Mouse (Mus musculus): ENCODE data around the gene Zdhhc3. TPM values are rescaled to one million over a fixed set of nuclear protein-coding genes. Genes with fewer than 3 reads are reported as not detected.
A peak's percentile ranks its signal among the peaks of the same experiment; 100 is the strongest.

Zdhhc3 gene
- polyA plus RNA-seq, 1 experiment, result 72.9 TPM

GRCm38 (mm10) chr9:123079149-123079548 is 33.9 kb downstream of the Zdhhc3 start:
- Histone ChIP-seq H3K27ac (ENCODE audit: insufficient read depth, low read length) (no peak overlapping the region), H3K4me3 (ENCODE audit: extremely low read depth, insufficient read depth, insufficient read length) (no peak overlapping the region), H3K4me1 (ENCODE audit: control insufficient read depth, insufficient read depth, insufficient read length) (no peaks in the 10 kb centered on the region), H3K27me3 (ENCODE audit: control insufficient read depth, insufficient read depth, low read length) (no peaks in the 10 kb centered on the region), H3K36me3 (ENCODE audit: control insufficient read depth, insufficient read depth, low read length) (peaks cover 28% of the 10 kb centered on the region)
- TF ChIP-seq CTCF (IDR thresholded peaks at IDR 0.05; ENCODE audit: extremely low read depth, insufficient read depth, insufficient read length, insufficient replicate concordance), result no peak
- no peak for TF ChIP-seq POLR2A (IDR thresholded peaks at IDR 0.05; ENCODE audit: low read depth, low read length)
- no peak for DNase-seq (ENCODE audit: low read depth in 1 of 2, low spot score in 2 of 2)
- 81% methylated on average over 5 of the region's 5 CpGs for WGBS

- WGBS, result 45% methylated on average over 3 of the region's 3 CpGs
- H3K27ac ChIP-seq (ENCODE audit: insufficient read depth, low read length), result no peak overlapping the region
- H3K36me3 ChIP-seq (ENCODE audit: control insufficient read depth, insufficient read depth, low read length), result no peaks in the 10 kb centered on the region
- DNase-seq (ENCODE audit: low read depth in 1 of 2, low spot score in 2 of 2), result no peak
- H3K4me3 ChIP-seq (ENCODE audit: extremely low read depth, insufficient read depth, insufficient read length), result no peak overlapping the region
- no peaks in the 10 kb centered on the region for H3K27me3 ChIP-seq (ENCODE audit: control insufficient read depth, insufficient read depth, low read length)
- TF ChIP-seq CTCF (IDR thresholded peaks at IDR 0.05; ENCODE audit: extremely low read depth, insufficient read depth, insufficient read length, insufficient replicate concordance), result no peak
- no peak for TF ChIP-seq POLR2A (IDR thresholded peaks at IDR 0.05; ENCODE audit: low read depth, low read length)
- H3K4me1 ChIP-seq (ENCODE audit: control insufficient read depth, insufficient read depth, insufficient read length), result no peaks in the 10 kb centered on the region
These were observed 52.8 kb downstream of the Zdhhc3 start for GRCm38 (mm10) chr9:123060172-123060571.

GRCm38 (mm10) chr9:123058724-123059292 is 54.2 kb downstream of the Zdhhc3 start:
- H3K27ac ChIP-seq (ENCODE audit: insufficient read depth, low read length), result no peak overlapping the region; the same call in 1 of the 2 replicates
- no peaks in the 10 kb centered on the region for H3K36me3 ChIP-seq (ENCODE audit: control insufficient read depth, insufficient read depth, low read length)
- H3K27me3 ChIP-seq (ENCODE audit: control insufficient read depth, insufficient read depth, low read length), result no peaks in the 10 kb centered on the region
- no peak overlapping the region for H3K4me3 ChIP-seq (ENCODE audit: extremely low read depth, insufficient read depth, insufficient read length)
- no peaks in the 10 kb centered on the region for H3K4me1 ChIP-seq (ENCODE audit: control insufficient read depth, insufficient read depth, insufficient read length)
- DNase-seq (ENCODE audit: low read depth in 1 of 2, low spot score in 2 of 2), result peak; percentile 15 to 54
- TF ChIP-seq CTCF (IDR thresholded peaks at IDR 0.05; ENCODE audit: extremely low read depth, insufficient read depth, insufficient read length, insufficient replicate concordance) (no peak), POLR2A (IDR thresholded peaks at IDR 0.05; ENCODE audit: low read depth, low read length) (no peak)

- Histone ChIP-seq H3K4me3 (ENCODE audit: extremely low read depth, insufficient read depth, insufficient read length) (no peak overlapping the region), H3K4me1 (ENCODE audit: control insufficient read depth, insufficient read depth, insufficient read length) (no peaks in the 10 kb centered on the region), H3K27me3 (ENCODE audit: control insufficient read depth, insufficient read depth, low read length) (no peaks in the 10 kb centered on the region), H3K36me3 (ENCODE audit: control insufficient read depth, insufficient read depth, low read length) (no peaks in the 10 kb centered on the region), H3K27ac (ENCODE audit: insufficient read depth, low read length) (no peak overlapping the region)
- TF ChIP-seq POLR2A (IDR thresholded peaks at IDR 0.05; ENCODE audit: low read depth, low read length), result no peak
- TF ChIP-seq CTCF (IDR thresholded peaks at IDR 0.05; ENCODE audit: extremely low read depth, insufficient read depth, insufficient read length, insufficient replicate concordance), result no peak
- 20% methylated on average over 1 of the region's 1 CpGs for WGBS
- no peak for DNase-seq (ENCODE audit: low read depth in 1 of 2, low spot score in 2 of 2)
These were observed 65.3 kb downstream of the Zdhhc3 start for GRCm38 (mm10) chr9:123047665-123048064.

DNA sequence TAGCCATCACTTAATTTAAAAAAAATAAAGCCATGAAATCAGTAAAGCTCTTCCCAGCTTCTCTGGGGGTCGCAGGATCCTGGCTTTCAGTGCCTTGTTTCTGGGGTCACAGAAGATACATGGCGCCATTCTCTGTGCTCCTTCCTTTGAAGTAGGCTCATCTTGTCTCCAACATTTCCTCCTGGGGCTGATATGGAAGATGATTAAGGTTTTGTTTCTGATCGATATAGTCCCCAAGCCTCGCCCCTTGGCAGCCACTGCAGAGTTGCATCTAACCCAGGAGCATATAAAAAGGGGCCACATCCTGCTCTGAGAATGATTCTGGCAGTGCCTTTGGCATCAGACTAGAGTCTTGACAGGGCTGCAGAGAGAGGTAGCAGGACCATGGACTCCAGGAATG is 78.6 kb downstream of the Zdhhc3 start, which contains the start of gene Tgm4:
Gene Tgm4 (plus strand): TSS at position 301 of the 400 bp plus-strand sequence.
- Histone ChIP-seq H3K4me3 (ENCODE audit: extremely low read depth, insufficient read depth, insufficient read length) (no peak within 1 kb of the TSS), H3K4me1 (ENCODE audit: control insufficient read depth, insufficient read depth, insufficient read length) (no peaks in the 10 kb centered on the region), H3K36me3 (ENCODE audit: control insufficient read depth, insufficient read depth, low read length) (no peaks in the 10 kb centered on the region), H3K27me3 (ENCODE audit: control insufficient read depth, insufficient read depth, low read length) (no peaks in the 10 kb centered on the region), H3K27ac (ENCODE audit: insufficient read depth, low read length) (no peak within 1 kb of the TSS)
- TF ChIP-seq CTCF (IDR thresholded peaks at IDR 0.05; ENCODE audit: extremely low read depth, insufficient read depth, insufficient read length, insufficient replicate concordance) (no peak), POLR2A (IDR thresholded peaks at IDR 0.05; ENCODE audit: low read depth, low read length) (no peak)
- no peak for DNase-seq (ENCODE audit: low read depth in 1 of 2, low spot score in 2 of 2)
- whole genome bisulfite sequencing, result 84% methylated on average over 4 of the region's 4 CpGs

- Histone ChIP-seq H3K27me3 (ENCODE audit: control insufficient read depth, insufficient read depth, low read length) (no peaks in the 10 kb centered on the region), H3K36me3 (ENCODE audit: control insufficient read depth, insufficient read depth, low read length) (no peaks in the 10 kb centered on the region), H3K27ac (ENCODE audit: insufficient read depth, low read length) (no peak overlapping the region), H3K4me1 (ENCODE audit: control insufficient read depth, insufficient read depth, insufficient read length) (no peaks in the 10 kb centered on the region), H3K4me3 (ENCODE audit: extremely low read depth, insufficient read depth, insufficient read length) (no peak overlapping the region)
- WGBS, result 82% methylated on average over 13 of the region's 13 CpGs
- no peak for DNase-seq (ENCODE audit: low read depth in 1 of 2, low spot score in 2 of 2)
- TF ChIP-seq POLR2A (IDR thresholded peaks at IDR 0.05; ENCODE audit: low read depth, low read length), result no peak
- TF ChIP-seq CTCF (IDR thresholded peaks at IDR 0.05; ENCODE audit: extremely low read depth, insufficient read depth, insufficient read length, insufficient replicate concordance), result no peak
These were observed 81.3 kb downstream of the Zdhhc3 start for GRCm38 (mm10) chr9:123031496-123032246.

DNA sequence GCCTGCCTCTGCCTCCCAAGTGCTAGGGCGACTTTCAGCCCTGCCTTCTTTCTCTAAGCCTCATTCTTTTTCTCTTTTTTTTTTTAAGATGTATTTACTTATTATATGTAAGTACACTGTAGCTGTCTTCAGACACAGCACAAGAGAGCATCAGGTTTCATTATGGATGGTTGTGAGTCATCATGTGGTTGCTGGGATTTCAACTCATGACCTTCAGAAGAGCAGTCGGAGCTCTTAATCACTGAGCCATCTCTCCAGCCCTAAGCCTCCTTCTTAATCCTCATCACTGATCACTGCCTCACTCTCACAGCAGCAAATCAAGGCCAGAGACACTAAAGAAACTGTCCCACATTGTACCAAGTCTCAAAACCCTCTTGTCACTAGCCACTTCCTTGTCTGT is 88.8 kb downstream of the Zdhhc3 start:
- H3K4me3 ChIP-seq (ENCODE audit: extremely low read depth, insufficient read depth, insufficient read length), result no peak overlapping the region

More for the DNA sequence above, 88.8 kb downstream of the Zdhhc3 start:
- no peak for DNase-seq (ENCODE audit: low read depth in 1 of 2, low spot score in 2 of 2)
- H3K27me3 ChIP-seq (ENCODE audit: control insufficient read depth, insufficient read depth, low read length), result no peaks in the 10 kb centered on the region
- WGBS, result 89% methylated on average over 2 of the region's 2 CpGs
- H3K27ac ChIP-seq (ENCODE audit: insufficient read depth, low read length), result no peak overlapping the region
- no peaks in the 10 kb centered on the region for H3K36me3 ChIP-seq (ENCODE audit: control insufficient read depth, insufficient read depth, low read length)
- peaks cover 2% of the 10 kb centered on the region for H3K4me1 ChIP-seq (ENCODE audit: control insufficient read depth, insufficient read depth, insufficient read length)
- TF ChIP-seq POLR2A (IDR thresholded peaks at IDR 0.05; ENCODE audit: low read depth, low read length) (no peak), CTCF (IDR thresholded peaks at IDR 0.05; ENCODE audit: extremely low read depth, insufficient read depth, insufficient read length, insufficient replicate concordance) (no peak)
